Mouse (Mus musculus) forebrain, embryonic 15.5 days (tissue): ENCODE measurements around the gene Kl. TPM values are rescaled to one million over a fixed set of nuclear protein-coding genes. Genes with fewer than 3 reads are reported as not detected.

Experiments
- ATAC-seq: fragments of 200-750 bp; cut with Nextera tagmentation; replicated peaks from 2 replicates; pipeline ENCODE4 v1.8.0; 2017; ENCODE audit warnings: mild to moderate bottlenecking, moderate TSS enrichment, moderate library complexity
- H3K27ac ChIP-seq: fragments of 300-500 bp; sonication (generic); replicated peaks from 2 replicates; pipeline ENCODE4 v1.5.1; 2015; ENCODE audit warnings: mild to moderate bottlenecking, inconsistent platforms
- H3K27me3 ChIP-seq: fragments of 300-500 bp; sonication (generic); 2 replicates; pipeline ENCODE4 v1.6.1; 2015; ENCODE audit warnings: inconsistent platforms
- H3K36me3 ChIP-seq: fragments of 300-500 bp; sonication (generic); 2 replicates; pipeline ENCODE4 v1.6.1; 2015; ENCODE audit warnings: mild to moderate bottlenecking, inconsistent platforms
- H3K4me1 ChIP-seq: fragments of 300-500 bp; sonication (generic); 2 replicates; pipeline ENCODE4 v1.6.1; 2015; ENCODE audit warnings: inconsistent platforms
- H3K4me2 ChIP-seq: fragments of 300-500 bp; sonication (generic); replicated peaks from 2 replicates; pipeline ENCODE4 v1.6.1; 2015; ENCODE audit warnings: mild to moderate bottlenecking, inconsistent platforms
- H3K4me3 ChIP-seq: fragments of 300-500 bp; sonication (generic); 2 replicates; pipeline ENCODE4 v1.5.1; 2015; ENCODE audit warnings: mild to moderate bottlenecking, inconsistent platforms
- H3K9ac ChIP-seq: fragments of 300-500 bp; sonication (generic); replicated peaks from 2 replicates; pipeline ENCODE4 v1.6.1; 2015; ENCODE audit warnings: mild to moderate bottlenecking, inconsistent platforms
- H3K9me3 ChIP-seq: fragments of 300-500 bp; sonication (generic); 2 replicates; pipeline ENCODE4 v1.6.1; 2016; ENCODE audit warnings: inconsistent platforms
- WGBS: fragments of 180-500 bp; shearing (Covaris S2); methylation state at CpG from one replicate; pipeline ENCODE4 v1.1.7; 2015; ENCODE audit warnings: mixed read lengths; 5-methylcytosine and 5-hydroxymethylcytosine counted together
- polyA plus RNA-seq: library from polyadenylated mRNA; unstranded; fragments of >200 nt; fragmentation: Nextera tagmentation; extraction: Ambion mirVana; gene quantifications from 2 replicates; pipeline ENCODE4 v1.2.1, GENCODE M21; 2015

Kl gene
- polyA plus RNA-seq, 1 experiment from 2014 or later: 0.37 TPM

GRCm38 (mm10) chr5:150971126-150971525 is 18.7 kb downstream of the Kl start:
- Histone ChIP-seq H3K4me2 (no peak overlapping the region), H3K9me3 (no peaks in the 10 kb centered on the region), H3K36me3 (no peaks in the 10 kb centered on the region), H3K27ac (no peak overlapping the region), H3K4me1 (no peaks in the 10 kb centered on the region), H3K9ac (no peak overlapping the region), H3K4me3 (no peak overlapping the region), H3K27me3 (no peaks in the 10 kb centered on the region)
- 80% methylated on average over 6 of the region's 6 CpGs for WGBS
- no peak for ATAC-seq

GRCm38 (mm10) chr5:150974226-150974625 is 21.8 kb downstream of the Kl start:
- no peaks in the 10 kb centered on the region for H3K4me1 ChIP-seq
- no peaks in the 10 kb centered on the region for H3K9me3 ChIP-seq
- no peak for ATAC-seq
- H3K27me3 ChIP-seq: no peaks in the 10 kb centered on the region
- no peaks in the 10 kb centered on the region for H3K36me3 ChIP-seq
- H3K9ac ChIP-seq: no peak overlapping the region
- H3K4me2 ChIP-seq: no peak overlapping the region
- 57% methylated on average over 3 of the region's 3 CpGs for WGBS
- no peak overlapping the region for H3K4me3 ChIP-seq
- no peak overlapping the region for H3K27ac ChIP-seq

GRCm38 (mm10) chr5:150977383-150977958 is 25.1 kb downstream of the Kl start:
- Histone ChIP-seq H3K4me2 (no peak overlapping the region), H3K36me3 (no peaks in the 10 kb centered on the region), H3K9me3 (no peaks in the 10 kb centered on the region), H3K4me1 (no peaks in the 10 kb centered on the region), H3K27ac (no peak overlapping the region), H3K27me3 (no peaks in the 10 kb centered on the region), H3K4me3 (no peak overlapping the region), H3K9ac (no peak overlapping the region)
- no peak for ATAC-seq
- 80% methylated on average over 14 of the region's 14 CpGs for WGBS

- Histone ChIP-seq H3K36me3 (no peaks in the 10 kb centered on the region), H3K27me3 (no peaks in the 10 kb centered on the region), H3K4me2 (no peak overlapping the region), H3K9ac (no peak overlapping the region), H3K27ac (no peak overlapping the region), H3K4me1 (no peaks in the 10 kb centered on the region), H3K4me3 (no peak overlapping the region), H3K9me3 (no peaks in the 10 kb centered on the region)
- 88% methylated on average over 5 of the region's 5 CpGs for WGBS
- no peak for ATAC-seq
Observed at GRCm38 (mm10) chr5:150979341-150980136, 27.1 kb downstream of the Kl start.

- H3K9ac ChIP-seq: no peak overlapping the region
- no peak overlapping the region for H3K4me3 ChIP-seq
- no peaks in the 10 kb centered on the region for H3K9me3 ChIP-seq
- ATAC-seq: no peak
- no peak overlapping the region for H3K4me2 ChIP-seq
- H3K27me3 ChIP-seq: no peaks in the 10 kb centered on the region
- WGBS: 99% methylated on average over 2 of the region's 2 CpGs
- no peak overlapping the region for H3K27ac ChIP-seq
- no peaks in the 10 kb centered on the region for H3K4me1 ChIP-seq
- no peaks in the 10 kb centered on the region for H3K36me3 ChIP-seq
Observed at GRCm38 (mm10) chr5:150982082-150982481, 29.7 kb downstream of the Kl start.

GRCm38 (mm10) chr5:150994096-150994495 is 41.7 kb downstream of the Kl start:
- no peaks in the 10 kb centered on the region for H3K9me3 ChIP-seq
- no peak overlapping the region for H3K4me3 ChIP-seq
- no peak for ATAC-seq
- no peak overlapping the region for H3K9ac ChIP-seq
- 89% methylated on average over 7 of the region's 7 CpGs for WGBS
- H3K4me2 ChIP-seq: no peak overlapping the region
- H3K27ac ChIP-seq: no peak overlapping the region
- no peaks in the 10 kb centered on the region for H3K4me1 ChIP-seq
- H3K36me3 ChIP-seq: no peaks in the 10 kb centered on the region
- H3K27me3 ChIP-seq: no peaks in the 10 kb centered on the region

GRCm38 (mm10) chr5:150996586-150996985 is 44.2 kb downstream of the Kl start:
- no peak for ATAC-seq
- H3K4me2 ChIP-seq: no peak overlapping the region
- H3K27ac ChIP-seq: no peak overlapping the region
- H3K9ac ChIP-seq: no peak overlapping the region
- H3K4me3 ChIP-seq: no peak overlapping the region
- no peaks in the 10 kb centered on the region for H3K4me1 ChIP-seq
- no peaks in the 10 kb centered on the region for H3K9me3 ChIP-seq
- WGBS: 79% methylated on average over 2 of the region's 2 CpGs
- H3K27me3 ChIP-seq: no peaks in the 10 kb centered on the region
- H3K36me3 ChIP-seq: no peaks in the 10 kb centered on the region

- Histone ChIP-seq H3K36me3 (no peaks in the 10 kb centered on the region), H3K4me3 (no peak overlapping the region), H3K4me1 (no peaks in the 10 kb centered on the region), H3K9me3 (no peaks in the 10 kb centered on the region), H3K27me3 (no peaks in the 10 kb centered on the region), H3K27ac (no peak overlapping the region), H3K9ac (no peak overlapping the region), H3K4me2 (no peak overlapping the region)
- 91% methylated on average over 7 of the region's 7 CpGs for WGBS
- ATAC-seq: no peak
Observed at GRCm38 (mm10) chr5:151001111-151001510, 48.7 kb downstream of the Kl start.

- Histone ChIP-seq H3K9ac (no peak overlapping the region), H3K9me3 (no peaks in the 10 kb centered on the region), H3K4me1 (no peaks in the 10 kb centered on the region), H3K4me2 (no peak overlapping the region), H3K27me3 (no peaks in the 10 kb centered on the region), H3K4me3 (no peak overlapping the region), H3K27ac (no peak overlapping the region), H3K36me3 (no peaks in the 10 kb centered on the region)
- 95% methylated on average over 4 of the region's 4 CpGs for WGBS
- ATAC-seq: no peak
Observed at GRCm38 (mm10) chr5:151002051-151002450, 49.6 kb downstream of the Kl start.

- Histone ChIP-seq H3K9me3 (no peaks in the 10 kb centered on the region), H3K4me2 (no peak overlapping the region), H3K27ac (no peak overlapping the region), H3K9ac (no peak overlapping the region), H3K27me3 (no peaks in the 10 kb centered on the region), H3K4me1 (no peaks in the 10 kb centered on the region), H3K4me3 (no peak overlapping the region), H3K36me3 (no peaks in the 10 kb centered on the region)
- WGBS: 77% methylated on average over 1 of the region's 1 CpGs
- ATAC-seq: no peak
Observed at GRCm38 (mm10) chr5:151004216-151004755, 51.9 kb downstream of the Kl start.

GRCm38 (mm10) chr5:151018450-151018849 is 66.0 kb downstream of the Kl start:
- H3K27me3 ChIP-seq: no peaks in the 10 kb centered on the region
- H3K27ac ChIP-seq: no peak overlapping the region
- 80% methylated on average over 5 of the region's 5 CpGs for WGBS
- H3K4me1 ChIP-seq: peaks cover 18% of the 10 kb centered on the region
- no peak overlapping the region for H3K4me3 ChIP-seq
- no peak overlapping the region for H3K9ac ChIP-seq
- no peaks in the 10 kb centered on the region for H3K9me3 ChIP-seq
- H3K4me2 ChIP-seq: no peak overlapping the region
- no peak for ATAC-seq
- H3K36me3 ChIP-seq: no peaks in the 10 kb centered on the region

- H3K9ac ChIP-seq: no peak overlapping the region
- ATAC-seq: no peak
- no peak overlapping the region for H3K27ac ChIP-seq
- peaks cover 22% of the 10 kb centered on the region for H3K4me1 ChIP-seq
- no peak overlapping the region for H3K4me3 ChIP-seq
- H3K27me3 ChIP-seq: no peaks in the 10 kb centered on the region
- no peak overlapping the region for H3K4me2 ChIP-seq
- H3K9me3 ChIP-seq: no peaks in the 10 kb centered on the region
- no peaks in the 10 kb centered on the region for H3K36me3 ChIP-seq
- WGBS: 70% methylated on average over 5 of the region's 5 CpGs
Observed at GRCm38 (mm10) chr5:151018959-151019358, 66.6 kb downstream of the Kl start.
